Mouse (Mus musculus) hematopoietic stem cell, adult 5-6 weeks (primary cell): Measurements from ENCODE around the gene Fgf13. TPM values are rescaled to one million over a fixed set of nuclear protein-coding genes. Genes with fewer than 3 reads are reported as not detected.

Experiments
- ATAC-seq, 2 experiments: fragments of 125-278 bp in 1 of 2; replicated peaks in 1 of 2; 2 replicates each; pipeline ENCODE4 v1.8.0; 2016 to 2017; ENCODE audit warnings: inconsistent platforms in 2 of 2, mild to moderate bottlenecking in 2 of 2, moderate number of reproducible peaks in 2 of 2, low read depth in 1 of 2, moderate TSS enrichment in 1 of 2; ENCODE audit not compliant: low FRiP score in 2 of 2, poor library complexity in 2 of 2, severe bottlenecking in 2 of 2, insufficient read depth in 1 of 2, low TSS enrichment in 1 of 2
- total RNA-seq: library from RNA; stranded (forward); fragments of 172-1452, 232-1000 nt; gene quantifications from 2 replicates; pipeline ENCODE4 v1.2.3, GENCODE M21; 2017

Gene Fgf13
- total RNA-seq, 1 experiment from 2014 or later, result 2.7 TPM

DNA sequence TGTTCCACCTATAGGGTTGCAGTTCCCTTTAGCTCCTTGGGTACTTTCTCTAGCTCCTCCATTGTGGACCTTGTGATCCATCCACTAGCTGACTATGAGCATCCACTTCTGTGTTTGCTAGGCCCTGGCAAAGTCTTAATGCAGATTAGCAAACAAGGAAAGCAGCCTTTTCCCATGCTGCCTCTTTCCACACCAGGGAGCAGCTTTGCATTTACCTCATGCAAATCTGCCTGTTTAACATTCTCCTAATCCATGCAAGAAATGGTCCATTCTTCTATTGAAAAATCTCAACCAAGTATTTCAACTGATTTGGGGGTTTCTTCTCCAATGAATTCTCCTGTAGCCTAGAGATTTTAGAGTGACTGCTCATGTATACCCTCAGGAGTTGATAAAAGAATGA, 487.4 kb downstream of the Fgf13 start:
- no peak for ATAC-seq

DNA sequence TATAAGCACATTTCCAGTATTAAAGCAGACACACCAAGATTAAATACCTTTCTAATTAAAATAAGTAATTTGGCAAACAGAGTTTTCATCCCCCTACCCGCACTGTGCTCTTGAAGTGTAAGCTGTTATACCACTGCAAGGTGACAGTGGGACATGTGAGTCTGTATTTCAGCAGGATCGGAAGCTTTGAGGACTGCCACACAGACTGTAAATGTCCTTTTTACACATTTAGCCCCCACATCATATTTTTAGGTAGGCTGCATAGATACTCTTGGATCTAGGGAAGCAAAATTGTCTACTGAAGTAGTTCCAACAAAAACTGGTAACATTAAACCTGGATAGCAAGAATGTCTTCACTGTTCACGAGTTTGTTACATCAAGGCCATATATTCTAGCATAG, 495.8 kb downstream of the Fgf13 start:
- no peak for ATAC-seq

DNA sequence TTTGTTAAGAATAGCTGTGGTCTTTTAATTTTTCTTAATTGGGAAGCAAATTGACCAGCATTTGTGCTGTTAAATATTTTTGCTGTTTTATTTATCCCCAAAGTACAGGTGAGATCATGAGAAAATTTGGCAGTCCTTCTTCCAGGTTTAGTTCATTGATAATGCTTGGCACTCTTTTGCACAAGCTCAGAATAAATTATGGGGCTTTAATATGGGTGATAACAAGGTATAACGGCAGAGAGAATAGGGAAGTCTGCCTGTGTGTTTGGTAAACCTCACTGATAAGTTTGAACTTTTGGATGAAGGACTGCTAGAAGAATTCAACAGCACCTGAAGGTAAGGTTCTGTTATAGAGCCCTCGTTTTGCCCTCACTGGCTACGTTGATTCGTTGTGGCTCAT, 504.7 kb downstream of the Fgf13 start:
- ATAC-seq, result no peak

DNA sequence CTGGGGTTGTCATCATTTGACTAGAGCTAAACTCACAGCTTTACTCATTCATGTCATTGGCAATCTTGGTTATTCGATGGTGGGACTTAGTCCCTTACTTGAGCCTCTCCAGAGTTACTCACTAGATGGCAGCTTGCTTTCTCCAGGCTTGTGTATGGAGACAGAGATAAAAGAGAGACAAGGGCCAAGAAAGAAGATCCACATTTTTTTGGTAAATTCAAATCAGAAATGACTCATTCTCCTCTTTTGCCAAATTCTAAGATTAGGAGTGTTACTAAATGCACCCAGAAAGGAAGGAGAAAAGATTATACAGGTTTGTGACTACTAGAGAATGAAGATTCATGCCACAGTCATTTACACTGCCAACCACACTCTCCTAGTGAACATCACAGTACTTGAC, 532.9 kb downstream of the Fgf13 start:
- ATAC-seq, result no peak
